21 mouse cellular contexts compared by ENCODE assay signal in genomic region chr3:58672481-58673183, GRCm38 (mm10). TPM values are rescaled to one million over a fixed set of nuclear protein-coding genes. Genes with fewer than 3 reads are reported as not detected.
DNase-seq lines count a peak whose midpoint lies in the region; ATAC-seq and TF ChIP-seq lines count a peak whose summit lies in the region.
"Had no signal": no experiment of that assay in that cellular context is flagged by ENCODE, and none has a peak within 500 bp of the region (broad histone marks: within the 10 kb centered on the region; RNA-seq: fewer than 3 reads in every experiment).

No protein-coding gene starts in this region.

- no peaks in the 10 kb centered on the region for H3K36me3 ChIP-seq in kidney, embryonic 14.5 days (ENCODE audit: control insufficient read depth, insufficient read depth, low read length)
- H3K36me3 ChIP-seq in hindbrain, embryonic 10.5 days, result 0 out of 2 replicates have a peak, but pooled peaks cover 3% of the 10 kb centered on the region

- 41% methylated on average over 4 of the region's 4 CpGs for WGBS in kidney, embryonic 14.5 days
- 80% methylated on average over 4 of the region's 4 CpGs for WGBS in hindbrain, embryonic 10.5 days

- no peak for TF ChIP-seq POLR2A in bone marrow macrophage, adult 2 months (IDR thresholded peaks at IDR 0.05; ENCODE audit: borderline replicate concordance, low read depth, low read length)

- H3K27me3 ChIP-seq in kidney, embryonic 14.5 days (ENCODE audit: control insufficient read depth, insufficient read depth, low read length), result no peaks in the 10 kb centered on the region
- H3K27me3 ChIP-seq in hindbrain, embryonic 10.5 days (ENCODE audit: insufficient read depth, poor library complexity, severe bottlenecking), result no peaks in the 10 kb centered on the region
- H3K27me3 ChIP-seq: forebrain, embryonic 15.5 days; heart, embryonic 12.5 days; limb, embryonic 12.5 days; liver, embryonic 12.5 days; lung, embryonic 15.5 days; neural tube, embryonic 13.5 days had no signal

- TF ChIP-seq CTCF in bone marrow macrophage, adult 2 months (IDR thresholded peaks at IDR 0.05; ENCODE audit: low read depth, low read length), result no peak

- H3K4me2 ChIP-seq in kidney, embryonic 14.5 days (replicated peaks; ENCODE audit: low read depth, low read length), result no peak overlapping the region
- H3K4me2 ChIP-seq: forebrain, embryonic 15.5 days; heart, embryonic 12.5 days; hindbrain, embryonic 14.5 days; limb, embryonic 12.5 days; liver, embryonic 12.5 days; lung, embryonic 15.5 days; midbrain, embryonic 11.5 days; neural tube, embryonic 13.5 days had no signal

- no peak overlapping the region for H3K27ac ChIP-seq in kidney, embryonic 14.5 days (ENCODE audit: low read depth, low read length)
- H3K27ac ChIP-seq in bone marrow macrophage, adult 2 months (ENCODE audit: insufficient read depth, low read depth, low read length), result peak overlapping the region; percentile 29
- H3K27ac ChIP-seq in hindbrain, embryonic 10.5 days, result no peak overlapping the region
- H3K27ac ChIP-seq: forebrain, embryonic 15.5 days; hindbrain, embryonic 14.5 days; limb, embryonic 12.5 days; liver, embryonic 12.5 days; lung, embryonic 15.5 days; neural tube, embryonic 13.5 days had no signal

- no peaks in the 10 kb centered on the region for H3K9me3 ChIP-seq in kidney, embryonic 14.5 days (ENCODE audit: control insufficient read depth, low read length)
- no peaks in the 10 kb centered on the region for H3K9me3 ChIP-seq in hindbrain, embryonic 10.5 days
- H3K9me3 ChIP-seq: forebrain, embryonic 15.5 days; G1E; heart, embryonic 12.5 days; limb, embryonic 12.5 days; liver, embryonic 12.5 days; lung, embryonic 15.5 days; neural tube, embryonic 13.5 days had no signal

- H3K4me3 ChIP-seq in kidney, embryonic 14.5 days (ENCODE audit: low read length), result no peak overlapping the region
- H3K4me3 ChIP-seq in bone marrow macrophage, adult 2 months (ENCODE audit: insufficient read depth, low read length), result no peak overlapping the region
- H3K4me3 ChIP-seq in hindbrain, embryonic 10.5 days, result no peak overlapping the region
- H3K4me3 ChIP-seq: forebrain, embryonic 15.5 days; heart, embryonic 12.5 days; limb, embryonic 12.5 days; liver, embryonic 12.5 days; lung, embryonic 15.5 days; neural tube, embryonic 13.5 days had no signal

- peak; percentile 87 for ATAC-seq in kidney, embryonic 14.5 days (ENCODE audit: low FRiP score, low TSS enrichment)
- ATAC-seq: forebrain, embryonic 15.5 days; liver, embryonic 12.5 days had no signal

- no peak overlapping the region for H3K9ac ChIP-seq in kidney, embryonic 14.5 days (ENCODE audit: low read depth, low read length)
- H3K9ac ChIP-seq: forebrain, embryonic 15.5 days; heart, embryonic 12.5 days; hindbrain, embryonic 14.5 days; limb, embryonic 12.5 days; liver, embryonic 12.5 days; lung, embryonic 15.5 days; neural tube, embryonic 13.5 days had no signal

- DNase-seq in kidney, postnatal 4 days, result no peak
- DNase-seq in 3T3-L1 (ENCODE audit: low read depth, low spot score) (peak; percentile 28), ES-CJ7 (ENCODE audit: low read depth, low spot score) (peak; percentile 64)
- DNase-seq in hindbrain, embryonic 10.5 days (ENCODE audit: low spot score), result no peak
- DNase-seq in frontal cortex, postnatal 14 days (ENCODE audit: low spot score in 2 of 2), result no peak
- DNase-seq in layer of hippocampus, postnatal 25 days (ENCODE audit: extremely low spot score in 1 of 2, low spot score in 1 of 2), result no peak
- DNase-seq: adrenal gland, adult 2 months; cerebellum, postnatal 14 days; kidney, postnatal 36 days; thymus, postnatal 36 days had no signal

- H3K4me1 ChIP-seq in kidney, embryonic 14.5 days (ENCODE audit: control insufficient read depth, insufficient read depth, low read length), result peaks cover 5% of the 10 kb centered on the region
- peaks cover 23% of the 10 kb centered on the region for H3K4me1 ChIP-seq in bone marrow macrophage, adult 2 months (ENCODE audit: control insufficient read depth, insufficient read depth, low read length)
- H3K4me1 ChIP-seq in hindbrain, embryonic 10.5 days (replicated peaks), result peaks cover 20% of the 10 kb centered on the region
- H3K4me1 ChIP-seq: forebrain, embryonic 15.5 days; liver, embryonic 12.5 days; lung, embryonic 15.5 days had no signal

RNA-seq across cellular contexts. Expression of gene Siah2, which starts 19.6 kb away (rescaled TPM):
- 4.6 and 5.5 TPM in 2 replicates for polyA plus RNA-seq in kidney, embryonic 14.5 days (2014; fragmentation: Nextera tagmentation; extraction: Ambion mirVana)
- polyA plus RNA-seq in bone marrow macrophage, adult 2 months (2012; ENCODE audit: insufficient read depth, insufficient read length, missing spikeins), result 10.9 and 13.8 TPM in 2 replicates
- 3.3 TPM in 2 replicates for polyA plus RNA-seq in hindbrain, embryonic 10.5 days (2016; fragmentation: Nextera tagmentation; extraction: Ambion mirVana)
- total RNA-seq in layer of hippocampus, postnatal 25 days (2021), result 10 to 100 TPM; 16.9 to 19.0 TPM

RNA-seq across cellular contexts. Expression of gene Erich6, which starts 35.6 kb away (rescaled TPM):
- 0.14 TPM in 1 of 2 replicates, not detected in the other for polyA plus RNA-seq in kidney, embryonic 14.5 days (2014; fragmentation: Nextera tagmentation; extraction: Ambion mirVana)
- polyA plus RNA-seq in bone marrow macrophage, adult 2 months (2012; ENCODE audit: insufficient read depth, insufficient read length, missing spikeins), result not detected in 2 replicates
- polyA plus RNA-seq in hindbrain, embryonic 10.5 days (2016; fragmentation: Nextera tagmentation; extraction: Ambion mirVana), result 0.07 TPM in 1 of 2 replicates, not detected in the other
- 1 to 10 TPM; 1.0 to 1.3 TPM for total RNA-seq in layer of hippocampus, postnatal 25 days (2021)
- total RNA-seq: G1E had no signal
- polyA plus RNA-seq: adrenal gland, adult 2 months; G1E; liver, embryonic 12.5 days; lung, embryonic 15.5 days had no signal

Comparison
In these comparisons a context has a peak if more than half of its experiments do, and no peak if none do; other contexts are left out.
1. DNase-seq: peak in 3T3-L1 (single experiment) and ES-CJ7 (single experiment); none in kidney, postnatal 4 days (0 of 2), hindbrain, embryonic 10.5 days (single experiment), frontal cortex, postnatal 14 days (0 of 2) and layer of hippocampus, postnatal 25 days (0 of 2).